Mouse (Mus musculus) liver, postnatal 0 days (tissue): ENCODE measurements around the gene Cds1.

Source experiments
- CTCF ChIP-seq: sonication (generic); IDR thresholded peaks from 2 replicates; pipeline ENCODE4 v1.5.1; 2016; ENCODE audit warnings: antibody characterized with exemption, low read depth
- EP300 ChIP-seq: IDR thresholded peaks from 2 replicates; pipeline ENCODE4 v1.6.1; 2016; ENCODE audit warnings: antibody characterized with exemption, low read depth, mild to moderate bottlenecking

- TF ChIP-seq CTCF (peak; percentile 36; the same call in 1 of the 2 replicates), EP300 (no peak)
Observed at GRCm38 (mm10) chr5:101811296-101812169, 46.6 kb downstream of the Cds1 start.
